Mouse (Mus musculus): ENCODE data around the gene Hist1h2ad. TPM values are rescaled to one million over a fixed set of nuclear protein-coding genes. Genes with fewer than 3 reads are reported as not detected.
"Not testable (repeated sequence)": the region's sequence is repeated elsewhere in the genome, so short reads cannot be mapped to it uniquely, and the experiment has no call there.

Hist1h2ad gene
- polyA plus RNA-seq, 1 experiment from 2014 or later = 1.1 TPM

GRCm38 (mm10) chr13:23533560-23534367 is 40.4 kb upstream of the Hist1h2ad start, which contains the start of gene Hist1h2af:
TSS of gene Hist1h2af (plus strand) at chr13:23533906.
- not testable (repeated sequence) for H3K27me3 ChIP-seq (replicated peaks)
- under 1% methylated on average over 31 of the region's 53 CpGs for WGBS

GRCm38 (mm10) chr13:23534368-23535131 is 39.6 kb upstream of the Hist1h2ad start:
- Histone ChIP-seq H3K4me3 (peak overlapping the region; percentile 63), H3K36me3 (no peaks in the 10 kb centered on the region), H3K9ac (peak overlapping the region; percentile 74), H3K27me3 (replicated peaks) (no peaks in the 10 kb centered on the region), H3K4me2 (peak overlapping the region; percentile 80), H3K9me3 (replicated peaks) (no peaks in the 10 kb centered on the region), H3K4me1 (replicated peaks) (peaks cover 24% of the 10 kb centered on the region), H3K27ac (ENCODE audit: poor library complexity, severe bottlenecking) (peak overlapping the region; percentile 86)
- no peak for ATAC-seq (ENCODE audit: insufficient number of reproducible peaks, low FRiP score)
- WGBS = 2% methylated on average over 15 of the region's 15 CpGs

More at GRCm38 (mm10) chr13:23533560-23534367, 40.4 kb upstream of the Hist1h2ad start, which contains the start of gene Hist1h2af:
- peak within 1 kb of the TSS; percentile 63 for H3K4me3 ChIP-seq
- peaks cover 29% of the 10 kb centered on the region for H3K4me1 ChIP-seq (replicated peaks)
- ATAC-seq (ENCODE audit: insufficient number of reproducible peaks, low FRiP score) = peak; percentile 30; the same call in 1 of the 2 replicates
- H3K36me3 ChIP-seq; H3K9me3 ChIP-seq (replicated peaks): not testable (repeated sequence)
- peak within 1 kb of the TSS; percentile 74 for H3K9ac ChIP-seq
- peak within 1 kb of the TSS; percentile 86 for H3K27ac ChIP-seq (ENCODE audit: poor library complexity, severe bottlenecking)
- peak within 1 kb of the TSS; percentile 80 for H3K4me2 ChIP-seq

- Histone ChIP-seq H3K4me1 (replicated peaks) (peaks cover 24% of the 10 kb centered on the region), H3K4me3 (peak within 1 kb of the TSS; percentile 63), H3K9ac (peak within 1 kb of the TSS; percentile 76), H3K27ac (ENCODE audit: poor library complexity, severe bottlenecking) (peak within 1 kb of the TSS; percentile 86), H3K4me2 (peak within 1 kb of the TSS; percentile 80)
- under 1% methylated on average over 50 of the region's 62 CpGs for WGBS
- H3K9me3 ChIP-seq (replicated peaks); H3K27me3 ChIP-seq (replicated peaks); H3K36me3 ChIP-seq: not testable (repeated sequence)
- peak; percentile 88 for ATAC-seq (ENCODE audit: insufficient number of reproducible peaks, low FRiP score)
These were observed 38.8 kb upstream of the Hist1h2ad start, which contains the start of gene Hist1h3g for GRCm38 (mm10) chr13:23535137-23536075. TSS of gene Hist1h3g (plus strand) at chr13:23535422.

GRCm38 (mm10) chr13:23536076-23536822 is 37.9 kb upstream of the Hist1h2ad start:
- WGBS = 25% methylated on average over 7 of the region's 7 CpGs
- no peaks in the 10 kb centered on the region for H3K27me3 ChIP-seq (replicated peaks)
- peaks cover 24% of the 10 kb centered on the region for H3K4me1 ChIP-seq (replicated peaks)
- ATAC-seq (ENCODE audit: insufficient number of reproducible peaks, low FRiP score) = no peak
- H3K36me3 ChIP-seq = no peaks in the 10 kb centered on the region
- H3K27ac ChIP-seq (ENCODE audit: poor library complexity, severe bottlenecking) = peak overlapping the region; percentile 51; the same call in 1 of the 2 replicates
- peak overlapping the region; percentile 70 for H3K9ac ChIP-seq
- peak overlapping the region; percentile 68 for H3K4me2 ChIP-seq
- H3K4me3 ChIP-seq = peak overlapping the region; percentile 43
- H3K9me3 ChIP-seq (replicated peaks) = no peaks in the 10 kb centered on the region

- Histone ChIP-seq H3K4me3 (no peak overlapping the region), H3K36me3 (no peaks in the 10 kb centered on the region), H3K9me3 (replicated peaks) (no peaks in the 10 kb centered on the region), H3K4me2 (peak overlapping the region; percentile 36; the same call in 1 of the 2 replicates), H3K4me1 (replicated peaks) (peaks cover 25% of the 10 kb centered on the region), H3K27ac (ENCODE audit: poor library complexity, severe bottlenecking) (no peak overlapping the region), H3K9ac (no peak overlapping the region), H3K27me3 (replicated peaks) (no peaks in the 10 kb centered on the region)
- 78% methylated on average over 3 of the region's 3 CpGs for WGBS
- no peak for ATAC-seq (ENCODE audit: insufficient number of reproducible peaks, low FRiP score)
These were observed 37.0 kb upstream of the Hist1h2ad start for GRCm38 (mm10) chr13:23537006-23537710.

- Histone ChIP-seq H3K9me3 (replicated peaks) (no peaks in the 10 kb centered on the region), H3K9ac (no peak overlapping the region), H3K27me3 (replicated peaks) (no peaks in the 10 kb centered on the region), H3K4me2 (no peak overlapping the region), H3K4me3 (no peak overlapping the region), H3K4me1 (replicated peaks) (peaks cover 19% of the 10 kb centered on the region), H3K27ac (ENCODE audit: poor library complexity, severe bottlenecking) (no peak overlapping the region), H3K36me3 (no peaks in the 10 kb centered on the region)
- ATAC-seq (ENCODE audit: insufficient number of reproducible peaks, low FRiP score) = no peak
- WGBS = 84% methylated on average over 5 of the region's 5 CpGs
These were observed 35.9 kb upstream of the Hist1h2ad start for GRCm38 (mm10) chr13:23538249-23538648.

GRCm38 (mm10) chr13:23539821-23540220 is 34.4 kb upstream of the Hist1h2ad start:
- not testable (repeated sequence) for H3K9me3 ChIP-seq (replicated peaks); H3K27ac ChIP-seq (ENCODE audit: poor library complexity, severe bottlenecking); H3K27me3 ChIP-seq (replicated peaks); H3K9ac ChIP-seq; H3K4me2 ChIP-seq; H3K36me3 ChIP-seq; ATAC-seq (ENCODE audit: insufficient number of reproducible peaks, low FRiP score); H3K4me3 ChIP-seq
- 59% methylated on average over 1 of the region's 1 CpGs for WGBS
- H3K4me1 ChIP-seq (replicated peaks) = peaks cover 15% of the 10 kb centered on the region

GRCm38 (mm10) chr13:23541497-23541896 is 32.7 kb upstream of the Hist1h2ad start:
- no peaks in the 10 kb centered on the region for H3K9me3 ChIP-seq (replicated peaks)
- 78% methylated on average over 3 of the region's 3 CpGs for WGBS
- peaks cover 10% of the 10 kb centered on the region for H3K4me1 ChIP-seq (replicated peaks)
- no peak overlapping the region for H3K4me3 ChIP-seq
- H3K9ac ChIP-seq = no peak overlapping the region
- H3K27me3 ChIP-seq (replicated peaks) = no peaks in the 10 kb centered on the region
- H3K36me3 ChIP-seq = no peaks in the 10 kb centered on the region
- ATAC-seq (ENCODE audit: insufficient number of reproducible peaks, low FRiP score) = no peak
- no peak overlapping the region for H3K4me2 ChIP-seq
- H3K27ac ChIP-seq (ENCODE audit: poor library complexity, severe bottlenecking) = no peak overlapping the region

GRCm38 (mm10) chr13:23542225-23542980 is 31.8 kb upstream of the Hist1h2ad start:
- not testable (repeated sequence) for H3K36me3 ChIP-seq; H3K27me3 ChIP-seq (replicated peaks); ATAC-seq (ENCODE audit: insufficient number of reproducible peaks, low FRiP score); H3K9me3 ChIP-seq (replicated peaks); H3K4me1 ChIP-seq (replicated peaks)
- Histone ChIP-seq H3K9ac (peak overlapping the region; percentile 71), H3K4me2 (peak overlapping the region; percentile 82), H3K4me3 (peak overlapping the region; percentile 56), H3K27ac (ENCODE audit: poor library complexity, severe bottlenecking) (peak overlapping the region; percentile 94)
- WGBS = 8% methylated on average over 3 of the region's 3 CpGs
